Mouse (Mus musculus): ENCODE results near the gene 2810459M11Rik.

Gene 2810459M11Rik

DNA sequence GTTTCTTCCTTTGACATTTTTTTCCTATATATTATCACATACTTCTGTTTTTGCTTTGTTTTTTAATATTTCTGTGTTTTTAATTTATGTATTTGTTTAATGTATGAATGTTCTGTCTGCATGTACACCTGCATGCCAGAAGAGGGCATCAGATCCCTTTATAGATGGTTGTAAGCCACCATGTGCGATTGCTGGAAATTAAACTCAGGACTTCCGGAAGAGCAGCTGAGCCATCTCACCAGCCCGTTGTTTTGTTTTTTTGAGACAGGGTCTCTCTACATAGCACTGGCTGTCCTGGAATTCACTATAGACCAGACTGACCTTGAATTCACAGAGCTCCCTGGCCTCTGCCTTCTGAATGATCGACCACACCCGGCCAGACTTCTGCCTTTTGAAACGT is 16.9 kb downstream of the 2810459M11Rik start:
- H3K4me3 ChIP-seq (replicated peaks; ENCODE audit: low read length): peak overlapping the region; percentile 100
- TF ChIP-seq POU5F1 (IDR thresholded peaks at IDR 0.05; ENCODE audit: borderline replicate concordance, low read length) (no peak), CTCF (conservative IDR thresholded peaks at IDR 0.05; ENCODE audit: low read length) (peak; percentile 12)
- peaks cover 67% of the 10 kb centered on the region for H3K4me1 ChIP-seq (replicated peaks; ENCODE audit: low read depth, low read length)

DNA sequence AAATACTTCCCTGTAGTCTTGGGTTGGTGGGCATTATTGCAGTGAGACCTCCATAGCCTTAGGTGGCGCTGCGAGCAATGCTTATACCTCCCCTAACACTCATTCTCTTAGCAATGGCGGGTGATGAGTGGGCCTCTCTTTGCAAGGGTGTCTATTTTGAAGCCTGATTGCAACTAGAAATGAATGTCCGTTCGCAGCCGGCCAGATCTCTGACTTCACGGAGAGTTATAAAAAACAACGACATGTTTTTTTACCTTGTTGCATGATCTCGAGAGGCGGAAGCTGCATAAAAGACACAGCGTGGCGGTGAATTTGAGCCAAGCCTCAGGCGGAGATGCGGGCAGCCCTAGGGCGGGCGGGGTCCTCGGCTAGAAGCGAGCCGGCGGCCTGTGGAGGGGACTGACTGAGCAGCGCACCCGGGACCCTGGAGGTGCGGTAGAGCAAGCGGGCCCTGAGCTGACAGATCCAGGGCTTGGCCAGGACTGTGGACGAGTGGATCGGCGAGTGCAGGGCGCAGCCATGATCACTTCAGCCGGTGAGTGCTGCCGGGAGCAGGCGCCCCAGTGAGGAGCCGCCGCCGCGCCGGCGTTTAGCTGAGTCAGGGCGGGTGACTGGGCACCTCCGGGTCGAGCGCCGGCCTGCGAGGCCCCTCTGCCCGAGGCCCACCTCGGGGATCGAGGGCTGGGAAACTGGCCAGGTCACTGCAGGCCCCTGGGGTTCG is 18.8 kb downstream of the 2810459M11Rik start, which contains the start of gene Psmd1:
Gene Psmd1 (plus strand): TSS at position 117 of the 721 bp plus-strand sequence.
- TF ChIP-seq POU5F1 (IDR thresholded peaks at IDR 0.05; ENCODE audit: borderline replicate concordance, low read length) (no peak), CTCF (conservative IDR thresholded peaks at IDR 0.05; ENCODE audit: low read length) (peak; percentile 81), NANOG (IDR thresholded peaks at IDR 0.05; ENCODE audit: borderline replicate concordance, low read length) (no peak)
- peaks cover 70% of the 10 kb centered on the region for H3K4me1 ChIP-seq (replicated peaks; ENCODE audit: low read depth, low read length)
- H3K36me3 ChIP-seq (ENCODE audit: insufficient read depth, low read length): peaks cover 16% of the 10 kb centered on the region
- no peaks in the 10 kb centered on the region for H3K9me3 ChIP-seq (ENCODE audit: low read length)
- H3K27me3 ChIP-seq (ENCODE audit: insufficient read depth, low read length): no peaks in the 10 kb centered on the region
- H3K4me3 ChIP-seq (replicated peaks; ENCODE audit: low read length): peak within 1 kb of the TSS; percentile 100

More for the DNA sequence above, 16.9 kb downstream of the 2810459M11Rik start:
- Histone ChIP-seq H3K9me3 (ENCODE audit: low read length) (no peaks in the 10 kb centered on the region), H3K27me3 (ENCODE audit: insufficient read depth, low read length) (no peaks in the 10 kb centered on the region), H3K36me3 (ENCODE audit: insufficient read depth, low read length) (peaks cover 4% of the 10 kb centered on the region; the same call in 1 of the 2 replicates)

DNA sequence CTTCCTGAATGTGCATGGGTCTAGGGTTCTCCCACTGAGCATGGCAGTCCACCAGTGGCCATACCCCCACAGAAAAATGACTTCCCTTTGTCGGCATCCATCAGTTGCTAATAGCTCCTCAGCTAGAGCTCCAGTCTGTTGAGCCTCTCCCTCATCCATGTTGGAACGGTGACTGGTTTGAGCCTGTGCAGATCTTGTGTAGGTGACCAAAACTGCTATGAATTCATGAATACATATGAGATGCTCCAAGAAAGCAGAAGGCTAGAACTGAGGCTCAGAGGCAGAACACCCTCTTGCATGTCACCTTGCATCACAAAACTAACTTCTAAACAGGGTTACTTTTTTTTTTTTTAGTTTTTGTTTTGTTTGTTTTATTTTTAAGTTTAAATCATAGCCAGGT is 30.9 kb downstream of the 2810459M11Rik start:
- H3K9me3 ChIP-seq (ENCODE audit: low read length): no peaks in the 10 kb centered on the region
- TF ChIP-seq NANOG (IDR thresholded peaks at IDR 0.05; ENCODE audit: borderline replicate concordance, low read length) (no peak), CTCF (conservative IDR thresholded peaks at IDR 0.05; ENCODE audit: low read length) (no peak), POU5F1 (IDR thresholded peaks at IDR 0.05; ENCODE audit: borderline replicate concordance, low read length) (no peak)
- H3K4me1 ChIP-seq (replicated peaks; ENCODE audit: low read depth, low read length): peaks cover 19% of the 10 kb centered on the region
- H3K27me3 ChIP-seq (ENCODE audit: insufficient read depth, low read length): no peaks in the 10 kb centered on the region
- no peak overlapping the region for H3K4me3 ChIP-seq (replicated peaks; ENCODE audit: low read length)
- peaks cover 95% of the 10 kb centered on the region for H3K36me3 ChIP-seq (ENCODE audit: insufficient read depth, low read length)

DNA sequence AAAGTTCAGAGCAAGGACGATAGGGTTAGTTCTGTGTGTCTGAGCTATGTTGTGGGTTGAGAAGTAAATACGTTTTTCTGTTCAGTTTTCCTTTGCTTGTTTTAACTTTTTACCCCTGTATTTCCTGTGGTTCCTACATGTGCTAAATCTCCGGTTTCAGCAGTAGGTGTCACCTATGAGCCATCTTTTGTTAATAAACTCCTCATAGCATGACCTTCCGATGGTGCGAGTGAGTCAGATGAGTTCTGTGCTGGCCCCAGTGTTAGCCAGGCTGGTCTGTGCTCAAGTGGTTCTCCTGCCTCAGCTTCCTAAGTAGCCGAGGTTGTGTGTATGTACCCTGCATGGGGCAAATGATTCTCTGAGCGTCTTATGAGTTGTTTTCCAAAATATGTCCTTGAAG is 48.8 kb downstream of the 2810459M11Rik start:
- TF ChIP-seq CTCF (conservative IDR thresholded peaks at IDR 0.05; ENCODE audit: low read length) (no peak), NANOG (IDR thresholded peaks at IDR 0.05; ENCODE audit: borderline replicate concordance, low read length) (no peak), POU5F1 (IDR thresholded peaks at IDR 0.05; ENCODE audit: borderline replicate concordance, low read length) (no peak)
- H3K36me3 ChIP-seq (ENCODE audit: insufficient read depth, low read length): peaks cover 88% of the 10 kb centered on the region
- no peak overlapping the region for H3K4me3 ChIP-seq (replicated peaks; ENCODE audit: low read length)
- no peaks in the 10 kb centered on the region for H3K27me3 ChIP-seq (ENCODE audit: insufficient read depth, low read length)
- H3K4me1 ChIP-seq (replicated peaks; ENCODE audit: low read depth, low read length): no peaks in the 10 kb centered on the region
- H3K9me3 ChIP-seq (ENCODE audit: low read length): no peaks in the 10 kb centered on the region

DNA sequence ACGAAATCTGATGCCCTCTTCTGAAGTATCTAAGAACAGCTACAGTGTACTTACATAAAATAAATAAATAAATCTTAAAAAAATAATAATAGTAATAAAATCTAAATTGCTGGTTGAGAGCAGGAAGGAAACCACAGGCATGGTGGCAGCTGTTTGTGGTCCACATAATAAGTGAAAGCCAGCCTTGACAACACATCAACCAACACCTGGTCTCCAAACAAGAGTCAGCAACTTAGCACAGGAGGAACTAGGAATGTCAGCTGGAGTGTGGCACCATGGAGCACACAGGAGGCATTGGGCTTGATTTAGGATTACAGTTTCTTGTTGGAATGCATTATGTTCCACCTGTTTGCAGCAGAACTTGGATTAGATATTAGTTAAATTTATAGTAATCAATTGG is 59.4 kb downstream of the 2810459M11Rik start:
- peaks cover 63% of the 10 kb centered on the region for H3K36me3 ChIP-seq (ENCODE audit: insufficient read depth, low read length)
- no peaks in the 10 kb centered on the region for H3K4me1 ChIP-seq (replicated peaks; ENCODE audit: low read depth, low read length)
- no peak overlapping the region for H3K4me3 ChIP-seq (replicated peaks; ENCODE audit: low read length)
- no peaks in the 10 kb centered on the region for H3K9me3 ChIP-seq (ENCODE audit: low read length)
- no peak for TF ChIP-seq CTCF (conservative IDR thresholded peaks at IDR 0.05; ENCODE audit: low read length)
- TF ChIP-seq POU5F1 (IDR thresholded peaks at IDR 0.05; ENCODE audit: borderline replicate concordance, low read length): no peak
- TF ChIP-seq NANOG (IDR thresholded peaks at IDR 0.05; ENCODE audit: borderline replicate concordance, low read length): no peak
- H3K27me3 ChIP-seq (ENCODE audit: insufficient read depth, low read length): no peaks in the 10 kb centered on the region
